Mouse (Mus musculus) megakaryocyte, embryonic 14.5 days (primary cell): ENCODE results near the gene Sh3rf3.

ENCODE experiments used
- FLI1 ChIP-seq: IDR thresholded peaks from 2 replicates; pipeline ENCODE4 v1.6.1; 2012; ENCODE audit warnings: low read length, inconsistent platforms, mixed read lengths
- GATA1 ChIP-seq: IDR thresholded peaks from 3 replicates; pipeline ENCODE4 v1.6.1; 2012; ENCODE audit warnings: mixed read lengths, low read length, inconsistent platforms, borderline replicate concordance

GRCm38 (mm10) chr10:58867536-58867935 is 54.4 kb downstream of the Sh3rf3 start:
- TF ChIP-seq GATA1 (no peak), FLI1 (no peak)
